Mouse (Mus musculus): ENCODE measurements around the gene Tmem126a. TPM values are rescaled to one million over a fixed set of nuclear protein-coding genes. Genes with fewer than 3 reads are reported as not detected.

The Tmem126a gene
- polyA plus RNA-seq (2017; shearing (Covaris generic)): 100 to 1,000 TPM in 1 of 3 experiments, 10 to 100 TPM in 2; 72.3 to 107 (median 85.5) TPM

DNA sequence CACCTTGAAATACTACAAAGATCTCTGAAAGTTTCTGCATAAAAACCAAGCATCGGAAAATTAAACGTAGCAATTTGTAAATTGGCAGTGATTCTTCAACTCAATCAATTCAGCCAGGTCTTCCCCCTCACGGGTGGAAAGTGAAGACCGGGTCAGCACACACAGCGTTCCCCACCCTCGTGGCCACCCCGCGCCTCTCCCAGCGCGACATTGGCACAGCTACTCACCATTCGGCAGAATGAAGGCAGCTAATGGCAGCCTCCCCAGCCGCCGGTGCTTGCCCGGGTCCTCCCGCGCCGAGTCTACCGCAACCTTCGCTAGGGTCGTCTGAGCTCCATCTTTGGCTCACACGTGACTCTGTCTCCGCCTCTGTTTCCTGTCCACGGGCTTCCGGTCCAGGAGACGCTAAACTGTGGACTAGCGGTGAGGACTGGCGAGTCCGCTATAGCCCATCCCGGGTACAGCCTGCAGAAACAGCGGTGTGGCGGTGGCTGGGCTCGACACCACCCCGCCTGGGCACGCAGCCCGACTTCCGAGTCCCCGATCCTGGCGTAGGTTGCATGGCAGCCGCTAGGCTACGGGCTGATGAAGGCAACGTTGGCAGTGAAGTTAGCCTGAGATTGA lies at the start of gene Tmem126a:
TSS of gene Tmem126a (minus strand) at position 385 of the 624 bp plus-strand sequence.
- peak; percentile 91 for ATAC-seq

DNA sequence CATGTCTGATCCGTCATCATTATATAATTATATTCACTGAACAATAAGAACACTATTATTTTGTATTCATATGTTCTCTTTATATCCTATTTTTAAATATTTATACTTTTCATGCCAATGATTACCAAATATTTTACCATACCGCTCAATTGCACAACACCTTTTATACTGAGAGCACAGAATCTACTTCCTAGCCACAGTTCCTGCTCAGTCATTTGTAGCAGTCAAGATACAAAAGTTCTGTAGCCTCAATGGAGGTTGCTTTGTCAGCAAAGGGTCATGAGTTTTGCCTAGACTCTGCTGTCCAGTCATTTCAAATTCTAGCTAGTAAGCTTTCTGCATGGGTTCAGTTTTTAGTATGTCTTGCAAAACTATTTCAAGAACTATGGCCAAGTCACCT lies 25.6 kb upstream of the Tmem126a start:
- no peak for ATAC-seq

GRCm38 (mm10) chr7:90476313-90477245 lies 19.6 kb upstream of the Tmem126a start, which contains the start of gene Dlg2:
Gene Dlg2, plus strand, starts transcription at chr7:90476672.
- ATAC-seq: peak; percentile 11

- peak; percentile 96 for ATAC-seq
Measured at GRCm38 (mm10) chr7:90475793-90476312, 18.8 kb upstream of the Tmem126a start, which contains the start of gene Tmem126b. Gene Tmem126b, minus strand, starts transcription at chr7:90476001.

GRCm38 (mm10) chr7:90473511-90473910 lies 16.5 kb upstream of the Tmem126a start:
- ATAC-seq: peak; percentile 36

DNA sequence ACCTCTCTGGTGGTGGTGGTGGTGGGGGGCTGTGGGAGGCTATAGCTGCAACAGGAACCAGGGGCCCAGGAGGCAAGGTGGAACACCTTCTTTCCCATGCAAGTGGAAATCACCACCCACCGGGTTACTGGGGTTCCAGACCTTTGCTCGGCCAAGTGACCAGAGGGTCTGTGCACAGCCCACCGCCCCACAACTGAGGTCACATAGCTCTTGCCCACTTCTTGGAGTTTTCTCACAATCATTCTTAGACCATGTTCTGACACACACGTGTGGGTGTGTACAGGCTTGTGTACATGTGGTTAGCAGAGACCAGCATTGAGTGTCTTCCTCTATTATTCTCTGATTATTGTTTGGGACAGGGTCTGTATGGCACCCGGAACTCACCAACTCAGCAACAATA lies 4.4 kb upstream of the Tmem126a start:
- ATAC-seq: no peak

DNA sequence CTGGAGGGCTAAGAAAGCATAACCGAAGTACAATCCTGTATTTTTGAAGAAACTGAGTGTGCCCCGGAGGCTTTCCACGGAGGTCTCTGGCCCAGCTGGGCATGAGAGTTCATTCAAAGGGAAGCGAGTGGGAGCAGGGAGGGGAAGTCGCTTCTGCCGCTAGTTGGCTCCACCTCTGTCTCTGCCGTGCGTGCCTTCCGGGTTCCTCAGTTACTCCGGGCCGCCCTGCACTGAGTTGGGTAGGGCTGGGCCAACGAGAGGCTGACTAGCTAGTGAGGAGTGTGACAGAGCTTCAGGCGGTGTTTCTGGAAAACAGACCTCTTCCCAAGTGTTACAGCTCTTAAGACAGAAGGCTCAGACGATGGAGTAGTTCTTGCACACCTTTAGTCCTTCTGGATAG lies 3.9 kb upstream of the Tmem126a start:
- ATAC-seq: no peak

DNA sequence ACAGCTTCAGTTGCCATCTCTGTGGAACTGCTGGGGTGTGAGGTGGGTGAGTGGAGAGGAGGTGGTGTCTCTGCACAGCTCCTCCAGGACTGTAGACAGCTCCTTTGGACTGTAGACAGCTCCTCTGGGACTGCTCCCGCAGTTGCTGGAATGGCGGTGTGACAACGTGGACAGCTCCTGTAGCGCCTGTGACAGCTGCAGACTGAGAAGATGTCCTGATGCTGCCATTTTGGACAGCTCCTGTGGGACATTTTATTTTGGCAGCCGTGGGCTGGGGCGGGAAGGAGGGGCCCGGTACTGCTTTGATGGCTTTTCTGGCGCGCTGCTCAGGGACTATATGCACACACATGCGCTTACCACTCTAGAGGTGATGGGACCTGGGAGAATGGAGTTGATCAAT lies 3.3 kb upstream of the Tmem126a start:
- ATAC-seq: no peak

- peak; percentile 23 for ATAC-seq
Measured at GRCm38 (mm10) chr7:90457517-90457916, 488 bp upstream of the Tmem126a start.

DNA sequence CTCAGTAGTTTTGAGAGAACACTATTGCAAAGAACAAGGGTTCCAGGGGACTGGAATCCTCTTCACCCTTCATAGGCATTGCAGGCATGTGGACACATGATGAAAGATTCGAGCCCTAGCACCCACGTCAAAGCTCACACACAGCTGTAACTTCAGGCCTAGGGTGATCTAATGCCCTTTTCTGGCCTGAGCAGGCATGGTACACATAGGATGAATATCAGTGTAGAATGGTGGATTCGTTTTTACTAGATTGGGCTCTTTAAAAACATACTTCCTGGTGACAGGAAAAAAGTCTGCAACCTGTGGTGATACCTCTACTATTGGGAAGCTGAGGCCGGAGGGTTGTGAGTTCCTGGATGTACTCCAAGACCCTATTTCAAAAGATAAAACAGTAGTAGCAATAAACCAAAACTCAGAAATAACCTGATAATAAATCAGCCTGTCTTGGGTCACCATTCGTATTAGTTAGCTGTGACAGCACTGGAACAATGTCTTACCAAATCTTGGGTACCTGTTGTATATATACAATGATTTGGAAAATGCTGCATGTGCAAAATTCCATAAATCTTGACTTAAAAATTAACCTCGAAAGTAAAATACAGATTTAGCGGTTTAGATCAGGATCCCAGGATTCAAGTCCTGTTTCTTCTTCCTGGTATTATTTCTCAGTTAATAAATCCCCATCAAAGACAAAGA lies 732 bp downstream of the Tmem126a start:
- no peak for ATAC-seq

DNA sequence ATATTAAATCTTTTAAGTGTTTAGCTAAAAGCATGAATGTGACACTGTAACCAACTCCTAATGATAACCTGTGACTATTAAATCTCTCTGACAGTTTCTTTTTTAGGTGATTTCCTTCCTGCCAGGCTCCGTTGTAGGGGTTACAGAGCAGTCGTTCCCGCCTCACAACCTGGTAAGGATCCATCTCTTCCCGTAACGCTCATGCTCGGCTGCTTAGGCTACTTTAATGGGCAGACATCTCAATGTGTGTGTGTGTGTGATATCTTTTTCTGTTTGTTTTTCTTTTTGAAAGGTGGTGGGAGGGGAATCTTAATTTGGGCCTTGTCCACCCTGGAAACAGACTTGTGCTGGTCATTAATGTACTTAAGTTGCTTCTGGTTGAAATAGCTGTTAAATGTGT lies 12.8 kb downstream of the Tmem126a start:
- ATAC-seq: no peak

DNA sequence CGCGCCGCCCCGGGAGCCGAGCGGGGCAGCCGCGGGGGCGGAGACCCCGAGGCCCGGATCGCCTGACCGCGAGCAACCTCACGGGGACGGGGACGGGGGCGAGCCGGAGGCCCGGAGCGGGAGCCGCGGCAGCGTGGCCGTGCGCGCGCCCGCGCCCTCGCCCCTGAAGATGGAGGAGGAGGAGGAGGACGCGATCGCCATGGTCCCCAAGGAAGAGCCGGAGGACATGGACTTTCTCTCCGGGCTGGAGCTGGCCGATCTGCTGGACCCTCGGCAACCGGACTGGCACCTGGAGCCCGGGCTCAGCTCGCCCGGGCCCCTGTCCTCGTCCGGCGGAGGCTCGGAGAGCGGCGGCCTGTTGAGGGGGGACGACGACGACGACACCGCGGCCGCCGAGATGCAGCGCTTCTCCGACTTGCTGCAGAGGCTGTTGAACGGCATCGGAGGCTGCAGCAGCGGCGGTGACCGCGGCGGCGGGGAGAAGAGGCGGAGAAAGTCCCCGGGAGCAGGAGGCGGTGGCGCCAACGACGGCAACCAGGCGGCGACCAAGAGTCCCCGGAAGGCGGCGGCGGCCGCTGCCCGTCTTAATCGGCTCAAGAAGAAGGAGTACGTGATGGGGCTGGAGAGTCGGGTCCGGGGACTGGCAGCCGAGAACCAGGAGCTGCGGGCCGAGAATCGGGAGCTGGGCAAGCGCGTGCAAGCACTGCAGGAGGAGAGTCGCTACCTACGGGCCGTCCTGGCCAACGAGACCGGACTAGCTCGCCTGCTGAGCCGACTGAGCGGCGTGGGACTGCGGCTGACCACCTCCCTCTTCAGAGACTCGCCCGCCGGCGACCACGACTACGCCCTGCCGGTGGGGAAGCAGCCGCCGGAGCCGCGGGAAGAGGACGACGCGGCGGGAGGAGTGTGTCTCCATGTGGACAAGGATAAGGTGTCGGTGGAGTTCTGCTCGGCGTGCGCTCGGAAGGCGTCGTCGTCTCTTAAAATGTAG lies 13.6 kb downstream of the Tmem126a start:
- peak; percentile 39 for ATAC-seq

DNA sequence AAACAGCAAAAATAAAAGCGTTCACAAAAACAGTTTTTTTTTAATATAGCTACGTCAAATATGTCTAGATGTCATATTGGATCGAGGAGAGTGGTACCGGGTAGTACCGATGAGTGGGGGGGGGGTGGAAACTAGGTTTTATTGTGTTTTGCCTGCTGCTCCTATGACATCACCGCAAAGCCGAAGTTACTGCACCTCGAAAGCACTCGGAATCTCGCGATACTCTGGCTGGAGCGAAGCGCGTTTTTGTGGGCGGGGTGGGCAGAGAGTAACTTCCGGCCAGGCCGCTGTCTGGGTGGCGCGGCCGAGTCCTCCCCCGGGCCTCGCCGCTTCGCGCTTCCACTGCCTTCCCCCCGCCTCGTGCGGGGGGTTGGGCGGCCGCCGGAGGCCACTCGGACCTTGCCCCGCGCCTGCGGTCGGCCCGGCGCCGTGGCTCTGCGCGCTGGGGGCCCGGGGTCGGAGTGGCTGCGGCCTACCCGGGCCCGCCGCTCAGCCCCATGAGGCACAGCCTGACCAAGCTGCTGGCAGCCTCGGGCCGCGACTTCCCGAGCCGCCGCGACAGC lies 14.4 kb downstream of the Tmem126a start, which contains the start of gene Crebzf:
TSS of gene Crebzf (plus strand) at position 212 of the 563 bp plus-strand sequence.
- peak; percentile 92 for ATAC-seq

DNA sequence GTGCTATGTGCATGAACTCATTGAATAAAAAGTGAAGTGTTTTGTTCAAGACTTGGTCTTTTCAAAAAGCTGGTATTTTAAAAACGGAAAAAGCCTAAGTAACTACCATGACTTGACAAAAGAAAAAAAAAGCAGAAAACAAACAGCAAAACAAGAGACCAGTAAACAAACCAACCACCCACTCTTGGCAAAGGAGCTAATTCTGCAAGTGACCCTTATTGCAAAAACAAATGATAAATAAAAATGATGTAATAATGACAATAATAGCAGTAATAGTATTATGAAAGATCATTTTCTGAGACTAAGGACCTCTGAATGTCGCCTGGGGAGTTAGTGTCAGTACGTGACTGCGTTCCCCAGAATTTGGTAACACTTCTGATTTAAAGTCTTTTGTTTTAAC lies 15.0 kb downstream of the Tmem126a start:
- no peak for ATAC-seq

- no peak for ATAC-seq
Measured at GRCm38 (mm10) chr7:90440044-90440443, 17.0 kb downstream of the Tmem126a start.

- ATAC-seq: no peak
Measured at GRCm38 (mm10) chr7:90432221-90432620, 24.8 kb downstream of the Tmem126a start.

- ATAC-seq: no peak
Measured at GRCm38 (mm10) chr7:90427006-90427405, 30.0 kb downstream of the Tmem126a start.

DNA sequence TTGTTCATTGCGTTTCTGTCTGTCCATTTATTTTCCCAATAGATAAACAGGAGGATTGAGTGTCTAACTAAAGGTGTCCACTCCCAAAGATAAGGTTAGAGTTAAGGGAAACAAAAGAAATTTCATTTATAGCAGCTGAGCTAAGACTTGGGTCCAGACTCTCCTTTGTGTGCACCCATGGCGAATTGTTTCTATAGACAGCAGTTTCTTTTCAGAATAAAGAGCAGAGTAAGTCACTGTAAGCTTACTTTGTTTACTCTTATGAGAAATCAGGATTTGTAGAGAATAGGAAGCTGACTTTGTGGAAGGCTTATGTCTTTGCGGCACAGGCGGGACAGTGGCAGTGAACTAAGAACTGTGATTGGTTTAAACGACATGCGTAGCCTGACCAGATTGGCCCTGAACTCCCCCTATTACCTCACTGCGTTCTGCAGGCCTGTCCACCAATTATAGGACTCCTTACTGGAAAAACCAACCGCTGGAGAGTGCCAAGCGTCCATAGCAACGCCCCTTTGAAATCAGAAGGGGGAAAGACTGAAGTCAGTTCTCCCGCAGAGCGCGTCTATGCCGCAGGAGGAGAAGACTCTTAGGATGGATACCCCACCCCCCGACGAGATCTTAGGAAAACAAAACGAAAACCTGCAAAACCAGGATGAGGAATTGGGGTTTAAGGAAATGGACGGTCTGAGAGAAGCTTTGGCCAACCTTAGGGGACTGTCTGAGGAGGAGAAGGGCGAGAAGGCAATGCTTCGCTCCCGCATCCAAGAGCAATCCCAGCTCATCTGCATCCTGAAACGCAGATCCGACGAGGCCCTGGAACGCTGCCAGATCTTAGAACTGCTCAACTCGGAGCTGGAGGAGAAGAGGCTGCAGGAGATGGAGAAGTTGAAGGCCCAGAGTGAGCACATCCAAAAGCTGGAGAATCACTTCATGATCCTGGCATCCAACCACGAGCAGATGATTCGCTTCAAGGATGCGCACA lies 30.7 kb downstream of the Tmem126a start, which contains the start of gene Ccdc89:
TSS of gene Ccdc89 (plus strand) at position 558 of the 982 bp plus-strand sequence.
- ATAC-seq: peak; percentile 99

DNA sequence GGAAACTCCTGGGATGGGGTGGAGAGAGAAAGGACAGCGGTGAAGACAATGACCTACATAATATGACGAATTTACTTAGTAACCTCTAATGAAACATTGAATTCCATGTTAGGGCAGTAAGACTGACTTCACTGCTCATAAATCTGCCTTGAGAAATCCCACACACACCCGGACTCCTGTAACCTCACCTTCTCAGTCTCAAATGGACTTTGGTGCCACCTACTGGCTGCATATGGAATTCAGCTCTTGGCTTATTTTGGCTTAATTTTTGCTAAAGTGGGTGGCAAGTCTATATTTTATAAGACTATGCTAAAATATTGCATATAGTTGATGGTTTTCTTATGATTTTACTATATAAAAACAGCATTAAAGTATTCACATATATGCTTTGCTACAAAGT lies 47.1 kb downstream of the Tmem126a start:
- ATAC-seq: peak; percentile 85

Data from inflammation-experienced regulatory T-cells, adult 6 months (primary cell).